Mouse (Mus musculus): ENCODE results near the gene Rrp9.

- TF ChIP-seq CTCF (IDR thresholded peaks at IDR 0.05; ENCODE audit: borderline replicate concordance, insufficient read depth, low read length) (no peak), POLR2A (IDR thresholded peaks at IDR 0.05; ENCODE audit: low read depth, low read length) (no peak)
Measured at GRCm38 (mm10) chr9:106509356-106509755, 33.6 kb downstream of the Rrp9 start.
